Mouse (Mus musculus) olfactory bulb, adult 2 months (tissue): ENCODE measurements at regions not wholly inside any gene's neighbourhood (a gene's known extent, or its start where the extent isn't known, plus 50 kb on each side); places are given as distances from the start of the nearest gene placed in this dataset.

ENCODE experiments used
- CTCF ChIP-seq: fragments of 200-500 bp; IDR thresholded peaks from 2 replicates; pipeline ENCODE4 v1.5.1; 2012; ENCODE audit warnings: low read depth, mild to moderate bottlenecking, low read length, moderate library complexity; ENCODE audit not compliant: insufficient read depth
- POLR2A ChIP-seq: fragments of 200-500 bp; IDR thresholded peaks from 2 replicates; pipeline ENCODE4 v1.6.1; 2012; ENCODE audit warnings: mild to moderate bottlenecking, low read depth, low read length, moderate library complexity; ENCODE audit not compliant: insufficient read depth

DNA sequence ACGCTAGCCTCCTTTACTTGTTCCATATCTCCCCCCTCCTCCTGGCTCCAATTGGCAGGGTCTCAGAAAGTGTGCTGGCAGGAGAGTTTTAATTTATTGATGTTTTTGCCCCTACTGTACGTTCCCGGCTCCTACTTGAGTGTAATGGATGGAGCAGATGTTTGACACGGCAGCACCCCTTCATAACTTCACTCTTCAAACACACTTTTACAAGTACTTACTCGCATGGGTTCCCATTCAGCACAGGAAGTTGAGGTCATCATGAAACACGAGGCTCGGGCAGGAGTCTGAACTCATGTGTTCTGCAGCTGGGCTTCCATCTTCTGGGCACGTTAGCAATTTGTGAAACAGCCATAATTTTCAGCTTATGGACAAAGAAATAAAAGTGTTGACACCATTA lies 504.3 kb upstream of the Mgmt start:
- TF ChIP-seq CTCF, result no peak
- no peak for TF ChIP-seq POLR2A
